Mouse (Mus musculus): Measurements from ENCODE around the gene Mid1. TPM values are rescaled to one million over a fixed set of nuclear protein-coding genes. Genes with fewer than 3 reads are reported as not detected.
A peak's percentile ranks its signal among the peaks of the same experiment; 100 is the strongest.
"Not testable (repeated sequence)": the region's sequence is repeated elsewhere in the genome, so short reads cannot be mapped to it uniquely, and the experiment has no call there.

Gene Mid1
- polyA plus RNA-seq, 1 experiment: 54.0 TPM

GRCm38 (mm10) chrX:169980809-169981289 is 295.9 kb downstream of the Mid1 start:
- no peak overlapping the region for H3K4me3 ChIP-seq
- H3K4me2 ChIP-seq (ENCODE audit: low read depth): no peak overlapping the region
- H3K27me3 ChIP-seq (ENCODE audit: control insufficient read depth, insufficient read depth, insufficient read length): no peaks in the 10 kb centered on the region
- peaks cover 5% of the 10 kb centered on the region for H3K36me3 ChIP-seq (ENCODE audit: control insufficient read depth, insufficient read depth)
- TF ChIP-seq E2F4 (IDR thresholded peaks at IDR 0.05; ENCODE audit: insufficient read depth) (no peak), MYOD1 (IDR thresholded peaks at IDR 0.05; ENCODE audit: control insufficient read depth in 1 of 3, insufficient read length in 2 of 3, low read depth in 2 of 3) (no peak)
- H3K79me2 ChIP-seq (ENCODE audit: control insufficient read depth, insufficient read depth): no peaks in the 10 kb centered on the region
- H3ac ChIP-seq (ENCODE audit: control insufficient read depth, insufficient read length): no peak overlapping the region

DNA sequence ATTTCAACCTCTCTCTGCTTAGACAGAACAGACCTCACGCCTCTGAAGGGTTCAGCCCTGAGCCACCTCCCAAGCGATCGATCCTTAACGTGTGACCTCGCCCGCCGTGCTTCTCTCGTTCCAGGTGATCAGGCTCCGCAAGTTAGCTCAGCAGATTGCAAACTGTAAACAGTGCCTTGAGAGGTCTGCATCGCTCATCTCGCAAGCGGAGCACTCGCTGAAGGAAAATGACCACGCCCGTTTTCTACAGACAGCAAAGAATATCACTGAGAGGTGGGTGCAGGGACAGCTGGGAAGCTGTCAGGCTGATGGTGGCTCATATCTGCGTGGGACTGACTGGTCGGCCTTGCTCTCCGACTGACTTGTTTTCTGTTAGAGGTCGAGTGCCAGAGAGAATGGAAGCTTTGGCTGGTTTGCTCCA is 296.8 kb downstream of the Mid1 start:
- not testable (repeated sequence) for H3K36me3 ChIP-seq (ENCODE audit: control insufficient read depth, insufficient read depth)

GRCm38 (mm10) chrX:169982606-169983400 is 297.8 kb downstream of the Mid1 start:
- not testable (repeated sequence) for H3K36me3 ChIP-seq (ENCODE audit: control insufficient read depth, insufficient read depth); H3K4me3 ChIP-seq; H3K4me2 ChIP-seq (ENCODE audit: low read depth); H3K79me2 ChIP-seq (ENCODE audit: control insufficient read depth, insufficient read depth); H3K27me3 ChIP-seq (ENCODE audit: control insufficient read depth, insufficient read depth, insufficient read length); H3ac ChIP-seq (ENCODE audit: control insufficient read depth, insufficient read length)

More for the DNA sequence above, 296.8 kb downstream of the Mid1 start:
- H3K27me3 ChIP-seq (ENCODE audit: control insufficient read depth, insufficient read depth, insufficient read length); H3ac ChIP-seq (ENCODE audit: control insufficient read depth, insufficient read length); H3K4me3 ChIP-seq; H3K79me2 ChIP-seq (ENCODE audit: control insufficient read depth, insufficient read depth); H3K4me2 ChIP-seq (ENCODE audit: low read depth): not testable (repeated sequence)

GRCm38 (mm10) chrX:169983401-169984165 is 298.6 kb downstream of the Mid1 start:
- not testable (repeated sequence) for H3K36me3 ChIP-seq (ENCODE audit: control insufficient read depth, insufficient read depth); H3K79me2 ChIP-seq (ENCODE audit: control insufficient read depth, insufficient read depth); H3ac ChIP-seq (ENCODE audit: control insufficient read depth, insufficient read length)

DNA sequence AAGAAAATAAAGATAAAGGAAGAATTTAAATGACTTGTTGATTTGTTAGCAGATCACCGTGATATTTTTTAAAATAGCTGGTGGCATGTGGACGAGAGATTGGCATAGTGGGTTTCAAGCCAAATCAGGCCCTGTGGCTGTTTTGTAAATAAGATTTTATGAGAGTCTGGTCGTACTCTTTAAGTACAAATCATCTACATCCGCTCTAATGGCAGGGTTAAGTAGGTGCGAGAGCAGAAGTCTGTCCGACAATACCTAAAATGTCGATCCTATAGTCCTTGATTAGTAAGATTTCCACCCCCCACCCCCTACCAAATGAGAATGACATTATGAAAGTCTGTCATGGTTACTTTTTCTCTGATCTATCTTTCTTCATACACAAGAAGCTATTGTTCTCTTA is 299.3 kb downstream of the Mid1 start:
- H3K4me3 ChIP-seq; H3K27me3 ChIP-seq (ENCODE audit: control insufficient read depth, insufficient read depth, insufficient read length); H3K4me2 ChIP-seq (ENCODE audit: low read depth); H3K79me2 ChIP-seq (ENCODE audit: control insufficient read depth, insufficient read depth); H3ac ChIP-seq (ENCODE audit: control insufficient read depth, insufficient read length); H3K36me3 ChIP-seq (ENCODE audit: control insufficient read depth, insufficient read depth): not testable (repeated sequence)

More at GRCm38 (mm10) chrX:169983401-169984165, 298.6 kb downstream of the Mid1 start:
- H3K4me3 ChIP-seq; H3K27me3 ChIP-seq (ENCODE audit: control insufficient read depth, insufficient read depth, insufficient read length); H3K4me2 ChIP-seq (ENCODE audit: low read depth): not testable (repeated sequence)

DNA sequence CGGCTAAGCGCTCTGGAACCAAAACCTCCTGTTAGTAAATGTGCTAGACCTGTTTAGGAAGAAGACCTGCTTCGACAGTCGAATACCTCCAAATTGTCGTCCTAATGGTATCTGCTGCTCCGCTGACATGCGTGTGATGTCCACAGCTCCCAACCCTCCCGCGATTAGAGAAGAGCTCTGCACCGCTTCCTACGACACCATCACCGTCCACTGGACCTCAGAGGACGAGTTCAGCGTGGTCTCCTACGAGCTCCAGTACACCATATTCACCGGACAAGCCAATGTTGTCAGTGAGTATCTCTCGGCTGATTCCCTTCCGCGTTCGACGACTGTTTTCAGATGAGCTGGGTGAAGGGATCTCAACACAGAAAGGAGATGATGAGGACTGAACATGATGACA is 299.9 kb downstream of the Mid1 start:
- H3K36me3 ChIP-seq (ENCODE audit: control insufficient read depth, insufficient read depth); H3K79me2 ChIP-seq (ENCODE audit: control insufficient read depth, insufficient read depth); H3K4me3 ChIP-seq; H3K27me3 ChIP-seq (ENCODE audit: control insufficient read depth, insufficient read depth, insufficient read length); H3K4me2 ChIP-seq (ENCODE audit: low read depth); H3ac ChIP-seq (ENCODE audit: control insufficient read depth, insufficient read length): not testable (repeated sequence)

DNA sequence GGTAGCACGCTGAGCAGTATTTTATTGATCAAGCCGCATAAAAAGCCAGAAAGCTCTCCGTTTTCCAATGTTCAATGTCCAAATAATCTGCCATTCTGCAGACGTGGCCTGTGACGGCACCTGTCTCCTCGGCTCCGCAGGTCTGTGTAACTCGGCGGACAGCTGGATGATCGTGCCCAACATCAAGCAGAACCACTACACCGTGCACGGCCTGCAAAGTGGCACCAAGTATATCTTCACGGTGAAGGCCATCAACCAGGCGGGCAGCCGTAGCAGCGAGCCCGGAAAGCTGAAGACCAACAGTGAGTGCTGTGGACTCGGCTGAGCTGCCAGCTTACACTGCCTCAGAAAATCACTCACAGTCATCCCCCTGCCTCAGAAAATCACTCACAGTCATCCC is 300.8 kb downstream of the Mid1 start:
- H3K4me3 ChIP-seq; H3K79me2 ChIP-seq (ENCODE audit: control insufficient read depth, insufficient read depth); H3K4me2 ChIP-seq (ENCODE audit: low read depth); H3K36me3 ChIP-seq (ENCODE audit: control insufficient read depth, insufficient read depth); H3ac ChIP-seq (ENCODE audit: control insufficient read depth, insufficient read length); H3K27me3 ChIP-seq (ENCODE audit: control insufficient read depth, insufficient read depth, insufficient read length): not testable (repeated sequence)

GRCm38 (mm10) chrX:169986519-169987367 is 301.7 kb downstream of the Mid1 start:
- not testable (repeated sequence) for H3K79me2 ChIP-seq (ENCODE audit: control insufficient read depth, insufficient read depth); H3K4me3 ChIP-seq; H3ac ChIP-seq (ENCODE audit: control insufficient read depth, insufficient read length); H3K36me3 ChIP-seq (ENCODE audit: control insufficient read depth, insufficient read depth); H3K27me3 ChIP-seq (ENCODE audit: control insufficient read depth, insufficient read depth, insufficient read length)
- peak overlapping the region; percentile 45 for H3K4me2 ChIP-seq (ENCODE audit: low read depth)

- H3K4me3 ChIP-seq; H3ac ChIP-seq (ENCODE audit: control insufficient read depth, insufficient read length); H3K79me2 ChIP-seq (ENCODE audit: control insufficient read depth, insufficient read depth); H3K27me3 ChIP-seq (ENCODE audit: control insufficient read depth, insufficient read depth, insufficient read length); H3K36me3 ChIP-seq (ENCODE audit: control insufficient read depth, insufficient read depth): not testable (repeated sequence)
- H3K4me2 ChIP-seq (ENCODE audit: low read depth): peak overlapping the region; percentile 1
Observed at GRCm38 (mm10) chrX:169987368-169987837, 302.4 kb downstream of the Mid1 start.

GRCm38 (mm10) chrX:169988571-169989218 is 303.7 kb downstream of the Mid1 start:
- not testable (repeated sequence) for H3K4me2 ChIP-seq (ENCODE audit: low read depth); H3K36me3 ChIP-seq (ENCODE audit: control insufficient read depth, insufficient read depth); H3ac ChIP-seq (ENCODE audit: control insufficient read depth, insufficient read length); H3K79me2 ChIP-seq (ENCODE audit: control insufficient read depth, insufficient read depth); H3K4me3 ChIP-seq; H3K27me3 ChIP-seq (ENCODE audit: control insufficient read depth, insufficient read depth, insufficient read length)

DNA sequence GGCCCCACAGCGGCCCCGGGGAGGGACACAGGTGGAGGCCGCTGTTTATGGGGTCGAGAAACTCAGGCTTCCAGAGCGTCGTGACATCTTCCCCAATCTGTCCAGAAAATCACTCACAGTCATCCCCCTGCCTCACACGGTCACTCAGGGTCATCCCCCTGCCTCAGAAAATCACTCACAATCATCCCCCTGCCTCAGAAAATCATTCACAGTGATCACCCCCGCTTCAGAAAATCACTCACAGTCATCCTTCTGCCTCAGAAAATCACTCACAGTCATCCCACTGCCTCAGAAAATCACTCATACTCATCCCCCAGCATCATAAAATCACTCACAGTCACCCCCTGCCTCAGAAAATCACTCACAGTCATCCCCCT is 304.2 kb downstream of the Mid1 start:
- H3ac ChIP-seq (ENCODE audit: control insufficient read depth, insufficient read length); H3K4me2 ChIP-seq (ENCODE audit: low read depth); H3K36me3 ChIP-seq (ENCODE audit: control insufficient read depth, insufficient read depth); H3K79me2 ChIP-seq (ENCODE audit: control insufficient read depth, insufficient read depth); H3K4me3 ChIP-seq; H3K27me3 ChIP-seq (ENCODE audit: control insufficient read depth, insufficient read depth, insufficient read length): not testable (repeated sequence)

Data from myocyte (in vitro differentiated cells).